Mouse (Mus musculus): ENCODE results near the gene Gdpd2.

The Gdpd2 gene

GRCm38 (mm10) chrX:100729665-100730188, at the start of gene Gdpd2:
Gene Gdpd2, plus strand, starts transcription at chrX:100729873.
- DNase-seq = peak; percentile 52 to 59

DNA sequence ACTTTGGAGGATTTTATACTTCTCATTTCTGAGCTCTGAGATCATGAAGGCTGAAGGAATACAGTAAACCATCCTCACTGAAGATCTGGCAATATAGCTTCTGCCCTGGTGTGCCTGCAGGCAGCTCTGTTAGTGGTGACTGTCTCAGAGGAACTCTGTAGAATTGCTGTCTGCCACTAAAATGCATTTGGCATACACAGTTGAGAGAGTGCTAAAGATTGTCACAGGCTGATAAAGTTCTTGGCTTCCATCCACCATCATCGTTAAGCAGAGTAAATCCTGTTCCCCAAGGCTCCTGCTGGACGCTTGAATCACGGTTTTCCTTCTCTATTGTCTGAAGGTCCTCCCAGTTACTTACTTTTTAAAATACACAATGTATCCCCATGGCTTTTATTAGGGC, 43.1 kb upstream of the Gdpd2 start:
- peak in 1 of 2 experiments; percentile 15 for DNase-seq

DNA sequence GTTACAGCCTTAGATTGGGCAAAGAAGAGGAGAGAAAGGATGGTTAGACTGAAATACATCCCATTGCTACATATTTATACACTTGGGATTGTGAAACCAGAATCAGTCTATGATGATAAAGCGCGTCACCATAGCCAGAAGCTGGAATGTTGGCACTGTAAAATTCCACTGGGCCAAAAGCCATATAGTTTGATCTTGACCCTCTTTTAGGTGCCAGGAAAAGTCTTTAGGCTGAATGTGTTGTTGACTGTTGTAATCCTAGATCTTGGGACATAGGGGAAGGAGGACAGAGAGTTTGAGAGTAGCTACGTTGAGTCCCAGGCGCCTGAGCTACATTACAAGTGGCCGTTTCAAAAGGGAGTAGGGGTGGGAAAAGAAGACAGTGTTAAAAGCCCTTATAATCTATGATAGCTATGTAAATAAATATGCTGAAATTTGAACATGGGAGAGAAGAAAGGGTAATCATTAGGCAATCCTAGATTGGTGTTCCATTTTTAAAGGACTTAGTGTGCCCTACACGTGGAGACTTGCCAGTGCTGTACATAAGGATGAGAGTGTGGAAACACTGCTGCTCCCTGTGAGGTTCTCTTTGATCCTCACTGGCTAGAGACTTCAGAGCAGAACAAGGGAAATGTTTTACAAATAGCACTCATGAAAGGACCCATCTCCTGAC, 42.2 kb upstream of the Gdpd2 start:
- DNase-seq = no peak

DNA sequence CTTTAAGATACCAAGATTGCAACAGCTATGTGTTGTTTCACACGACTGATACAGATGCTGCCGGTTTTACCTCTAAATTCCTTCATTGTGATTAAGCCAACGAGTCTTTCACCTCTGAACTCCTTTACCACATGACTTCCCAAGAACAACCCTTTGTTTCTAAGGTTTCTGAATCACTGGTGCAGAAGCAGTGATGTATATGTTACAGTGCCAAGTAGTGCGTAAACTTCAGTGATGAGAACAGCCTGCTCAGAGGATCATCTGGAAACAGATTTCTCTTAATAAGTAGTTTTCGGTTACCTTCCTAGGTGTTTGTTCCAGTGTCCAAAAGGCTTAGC, 41.7 kb upstream of the Gdpd2 start:
- DNase-seq = no peak

DNA sequence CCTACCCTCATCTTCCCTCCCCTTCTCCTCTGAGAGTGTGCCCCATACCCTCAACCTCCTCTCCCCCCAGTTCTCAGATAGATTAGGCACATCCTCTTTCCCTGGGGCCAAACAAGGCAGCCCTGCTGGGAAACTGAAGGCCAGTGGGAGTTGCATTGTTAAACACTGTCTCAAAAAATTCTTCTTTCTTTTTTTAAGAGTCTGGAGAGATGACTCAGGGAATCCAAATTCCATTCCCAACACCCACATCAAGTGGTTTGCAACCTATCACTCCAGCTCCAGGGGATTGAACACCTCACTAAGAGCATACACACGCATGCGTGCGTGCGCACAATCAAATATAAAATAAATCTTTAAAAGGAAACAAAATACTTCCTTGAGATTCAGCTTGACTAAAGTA, 32.9 kb upstream of the Gdpd2 start:
- DNase-seq = no peak

DNA sequence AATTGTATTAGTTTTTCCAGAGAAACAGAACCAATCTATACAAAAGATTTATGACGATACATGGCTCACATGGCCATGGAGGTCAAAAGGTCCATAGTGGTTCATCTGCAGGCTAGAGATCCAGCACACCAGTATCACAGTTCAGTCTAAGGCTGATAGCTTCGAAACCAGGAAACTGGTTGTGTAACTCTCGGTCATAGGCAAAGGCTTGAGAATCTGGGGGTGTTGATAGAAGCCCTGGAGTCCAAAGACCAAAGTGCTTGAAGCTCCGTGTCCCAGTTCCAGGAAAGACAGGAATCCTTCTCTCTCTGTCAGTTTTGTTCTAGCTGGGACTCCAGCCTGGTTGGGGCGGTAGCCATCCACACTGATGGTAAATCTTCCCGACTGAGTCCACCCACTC, 21.6 kb upstream of the Gdpd2 start:
- DNase-seq = peak; percentile 27 to 58

- no peak for DNase-seq
Measured at GRCm38 (mm10) chrX:100716173-100716572, 13.5 kb upstream of the Gdpd2 start.

GRCm38 (mm10) chrX:100728947-100729346, 726 bp upstream of the Gdpd2 start:
- DNase-seq = peak; percentile 60 to 69

GRCm38 (mm10) chrX:100730266-100730665, 593 bp downstream of the Gdpd2 start:
- DNase-seq = no peak

DNA sequence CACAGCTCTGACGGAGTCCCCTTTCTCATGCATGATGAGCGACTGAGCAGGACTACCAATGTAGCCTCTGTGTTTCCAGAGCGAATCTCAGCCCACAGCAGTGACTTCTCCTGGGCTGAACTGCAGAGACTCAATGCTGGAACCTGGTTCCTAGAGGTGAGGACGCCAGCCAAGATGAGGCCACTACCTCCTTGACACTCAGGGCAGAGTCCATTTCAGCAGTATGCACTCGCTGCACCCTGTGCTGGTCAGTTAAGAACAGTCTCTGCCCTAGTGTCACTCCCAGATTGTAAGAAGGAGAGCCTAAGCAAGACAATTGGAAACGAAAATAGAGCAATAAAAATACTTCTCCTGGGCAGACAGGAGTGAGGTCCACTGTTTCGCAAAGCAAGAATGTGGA, 4.7 kb downstream of the Gdpd2 start:
- DNase-seq = peak; percentile 61 to 64

GRCm38 (mm10) chrX:100738918-100739317, 9.2 kb downstream of the Gdpd2 start:
- peak; percentile 66 to 81 for DNase-seq

DNA sequence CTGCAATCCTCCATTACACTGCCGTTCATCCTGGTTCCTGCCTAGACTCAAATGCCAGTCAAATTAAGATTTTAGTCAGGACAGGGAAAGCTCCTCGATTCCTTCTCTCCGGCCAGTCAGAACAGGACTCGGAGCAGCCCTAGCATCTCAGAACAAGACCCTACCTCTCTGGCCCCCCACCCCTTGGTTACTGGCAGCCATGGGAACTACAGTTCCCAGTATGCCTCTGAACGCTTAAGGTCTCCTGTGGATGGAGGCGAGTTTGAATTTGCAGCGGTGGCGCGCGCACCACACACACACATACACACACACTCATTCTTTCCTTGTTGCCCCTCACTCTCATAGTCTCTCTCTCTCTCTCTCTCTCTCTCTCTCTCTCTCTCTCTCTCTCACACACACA, 9.8 kb downstream of the Gdpd2 start:
- no peak for DNase-seq

- DNase-seq = no peak
Measured at GRCm38 (mm10) chrX:100740785-100741184, 11.1 kb downstream of the Gdpd2 start.

- DNase-seq = peak; percentile 35 to 71
Measured at GRCm38 (mm10) chrX:100741940-100742339, 12.3 kb downstream of the Gdpd2 start.

- DNase-seq = peak in 1 of 2 experiments; percentile 15
Measured at GRCm38 (mm10) chrX:100765855-100766254, 36.2 kb downstream of the Gdpd2 start.

- DNase-seq = peak in 1 of 2 experiments; percentile 17
Measured at GRCm38 (mm10) chrX:100767181-100767884, 37.7 kb downstream of the Gdpd2 start, which contains the start of gene Dlg3. Gene Dlg3, plus strand, starts transcription at chrX:100767722.

DNA sequence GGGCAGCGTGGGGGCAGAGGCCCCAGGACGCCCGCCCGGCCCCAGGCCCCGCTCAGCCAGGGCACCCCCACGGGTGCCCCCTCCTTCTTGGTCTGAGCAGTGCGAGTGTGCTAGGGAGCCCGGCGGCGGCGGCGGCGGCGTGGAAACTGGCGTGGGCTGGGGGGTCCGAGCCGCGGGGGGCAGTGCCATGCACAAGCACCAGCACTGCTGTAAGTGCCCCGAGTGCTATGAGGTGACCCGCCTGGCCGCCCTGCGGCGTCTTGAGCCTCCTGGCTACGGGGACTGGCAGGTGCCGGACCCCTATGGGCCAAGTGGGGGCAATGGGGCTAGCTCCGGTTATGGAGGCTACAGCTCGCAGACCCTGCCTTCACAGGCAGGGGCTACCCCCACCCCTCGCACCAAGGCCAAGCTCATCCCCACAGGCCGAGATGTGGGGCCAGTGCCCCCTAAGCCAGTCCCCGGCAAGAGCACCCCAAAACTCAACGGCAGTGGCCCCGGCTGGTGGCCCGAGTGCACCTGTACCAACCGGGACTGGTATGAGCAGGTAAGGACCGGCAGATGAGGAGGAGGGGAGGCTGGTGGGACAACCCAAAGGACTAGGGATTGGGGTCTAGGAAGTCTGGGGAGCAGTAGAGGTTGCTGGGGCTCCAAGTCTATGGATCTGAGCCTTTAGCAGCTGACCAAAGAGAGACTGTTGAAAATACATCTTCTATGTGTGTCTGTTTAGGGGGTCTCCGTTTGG, 38.4 kb downstream of the Gdpd2 start:
- DNase-seq = no peak

DNA sequence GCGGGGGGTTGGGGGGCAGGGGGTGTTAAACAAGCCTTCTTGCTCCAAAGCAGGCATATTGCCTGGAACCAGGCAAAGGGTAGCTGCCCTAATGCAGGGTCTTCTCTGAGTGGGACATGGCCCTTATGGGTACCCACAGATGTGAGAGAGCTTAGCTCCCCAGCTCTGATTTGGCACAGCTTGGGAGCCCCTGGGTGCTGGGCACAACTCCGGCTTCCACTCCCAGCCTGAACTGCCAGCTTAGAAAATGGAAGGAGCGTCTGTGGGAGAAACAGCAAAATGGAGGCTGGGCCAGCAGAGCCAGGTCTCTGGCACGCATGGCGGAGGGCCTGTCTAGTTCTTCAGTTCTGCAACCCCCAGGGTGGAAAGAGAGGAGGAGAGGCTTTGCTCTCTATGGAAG, 39.6 kb downstream of the Gdpd2 start:
- DNase-seq = no peak

DNA sequence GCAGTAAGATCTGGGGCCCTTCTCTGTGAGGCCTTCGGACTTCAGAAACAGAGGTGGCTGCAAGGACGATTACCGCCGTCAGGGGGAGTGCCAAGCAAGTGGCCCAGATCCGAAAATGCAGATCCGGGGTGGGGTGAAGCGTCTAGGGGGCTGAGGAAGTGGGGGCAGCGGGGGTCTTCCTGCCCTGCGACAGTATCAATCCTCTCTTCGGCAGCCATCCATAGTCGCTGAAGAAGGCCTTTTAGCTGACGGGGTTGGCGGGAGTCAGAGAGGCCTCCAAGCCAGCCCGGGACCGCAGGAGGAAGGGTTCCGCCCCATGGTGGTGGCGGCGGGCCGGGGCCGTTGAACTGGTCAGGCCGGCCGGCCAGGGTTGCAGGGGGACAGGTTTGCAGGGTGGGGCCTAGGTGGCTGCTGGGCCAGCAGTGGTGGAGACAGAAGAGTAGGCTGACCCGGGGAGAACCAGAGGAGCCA, 44.7 kb downstream of the Gdpd2 start:
- peak; percentile 61 to 86 for DNase-seq

- no peak for DNase-seq
Measured at GRCm38 (mm10) chrX:100775405-100775804, 45.7 kb downstream of the Gdpd2 start.

GRCm38 (mm10) chrX:100776494-100776893, 46.8 kb downstream of the Gdpd2 start:
- DNase-seq = peak; percentile 55 to 71

DNA sequence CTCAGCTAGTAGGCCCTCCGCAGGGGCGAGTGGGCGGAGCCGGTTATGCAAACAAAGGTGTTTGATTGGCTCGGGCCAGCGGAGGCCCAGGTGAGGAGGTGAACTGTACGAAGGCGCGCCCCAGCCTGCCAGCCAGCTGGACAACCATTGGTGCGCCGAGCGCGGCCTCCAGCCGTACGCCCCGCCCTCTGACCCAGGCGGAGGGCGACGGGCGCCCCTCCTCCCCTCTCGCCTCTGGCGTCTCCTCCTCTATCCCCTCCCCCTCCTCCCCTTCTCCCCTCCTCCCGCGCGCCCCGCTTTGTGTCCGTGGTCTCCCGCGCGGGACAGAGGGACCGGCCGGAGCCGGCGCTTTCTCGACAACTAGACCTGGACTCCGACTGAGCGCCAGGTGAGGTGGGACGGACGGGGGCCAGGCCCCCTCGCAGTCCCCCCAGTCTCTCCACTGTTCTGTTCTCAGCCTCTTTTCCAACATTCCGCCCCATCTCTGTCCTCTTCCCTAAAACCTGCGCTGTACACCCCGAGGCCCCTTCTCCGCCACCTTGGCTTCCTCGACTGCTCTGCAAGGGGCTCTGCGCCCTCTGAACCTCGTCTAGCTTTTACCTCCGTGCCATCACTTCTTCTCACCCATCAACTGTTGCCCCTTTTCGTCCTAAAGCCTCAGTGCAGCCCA, 47.4 kb downstream of the Gdpd2 start:
- peak; percentile 89 for DNase-seq

Measured in kidney, postnatal 36 days (tissue).